Comparison of ENCODE assay signal across 9 mouse cellular contexts in the genomic region with DNA sequence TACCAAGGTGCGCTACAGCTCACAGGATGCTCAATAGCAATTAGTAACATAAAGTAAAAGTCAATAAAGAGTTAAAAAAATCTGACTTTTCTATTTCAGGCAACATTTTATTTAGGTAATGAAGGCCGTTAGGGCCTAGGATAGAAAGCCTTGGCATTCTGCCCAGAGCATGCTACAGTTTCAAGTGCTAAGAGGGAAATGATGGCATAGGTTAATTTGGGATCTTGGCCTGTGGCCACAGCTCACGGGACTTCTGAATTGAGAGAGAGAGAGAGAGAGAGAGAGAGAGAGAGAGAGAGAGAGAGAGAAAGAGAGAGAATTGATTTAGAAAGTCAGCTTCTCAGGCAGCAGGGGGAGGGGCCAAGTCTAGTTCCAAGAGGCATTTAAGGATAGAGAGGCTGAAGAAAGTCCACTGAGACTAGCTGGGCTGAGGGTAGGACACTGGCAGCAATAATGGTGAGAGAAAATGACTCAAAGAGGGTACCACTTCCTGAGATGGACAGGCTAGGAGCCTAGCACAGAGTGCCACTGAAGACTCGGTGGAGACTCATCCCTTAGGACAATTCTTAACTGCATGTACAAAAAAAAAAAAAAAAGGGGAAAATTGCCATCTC. TPM values are rescaled to one million over a fixed set of nuclear protein-coding genes. Genes with fewer than 3 reads are reported as not detected.
DNase-seq lines count a peak whose midpoint lies in the region; ATAC-seq and TF ChIP-seq lines count a peak whose summit lies in the region.
"Had no signal": no experiment of that assay in that cellular context is flagged by ENCODE, and none has a peak within 500 bp of the region (broad histone marks: within the 10 kb centered on the region; RNA-seq: fewer than 3 reads in every experiment).

No protein-coding gene starts in this region.

- H3K27ac ChIP-seq in midbrain, embryonic 11.5 days (ENCODE audit: low read depth, low read length), result no peak overlapping the region
- H3K27ac ChIP-seq in midbrain, embryonic 16.5 days (ENCODE audit: low read length), result no peak overlapping the region; the same call in 1 of the 2 replicates
- peak overlapping the region; percentile 52 for H3K27ac ChIP-seq in bone marrow macrophage, adult 2 months (ENCODE audit: insufficient read depth, low read depth, low read length)
- H3K27ac ChIP-seq in heart, embryonic 11.5 days (ENCODE audit: low read depth, low read length), result peak overlapping the region; percentile 68
- H3K27ac ChIP-seq in kidney, embryonic 16.5 days (ENCODE audit: low read length), result peak overlapping the region; percentile 34; the same call in 1 of the 2 replicates
- H3K27ac ChIP-seq: liver, embryonic 13.5 days had no signal

- no peaks in the 10 kb centered on the region for H3K36me3 ChIP-seq in midbrain, embryonic 11.5 days (ENCODE audit: control insufficient read depth, insufficient read depth, low read length)
- H3K36me3 ChIP-seq in midbrain, embryonic 16.5 days (ENCODE audit: control insufficient read depth, insufficient read depth, low read length), result no peaks in the 10 kb centered on the region
- H3K36me3 ChIP-seq in heart, embryonic 11.5 days (ENCODE audit: control insufficient read depth, insufficient read depth, low read length), result no peaks in the 10 kb centered on the region
- H3K36me3 ChIP-seq in kidney, embryonic 16.5 days (ENCODE audit: insufficient read depth, low read length), result no peaks in the 10 kb centered on the region
- H3K36me3 ChIP-seq: liver, embryonic 13.5 days had no signal

- H3K9me3 ChIP-seq in midbrain, embryonic 11.5 days (ENCODE audit: control insufficient read depth, low read length), result peaks cover 3% of the 10 kb centered on the region; the same call in 1 of the 2 replicates
- H3K9me3 ChIP-seq in midbrain, embryonic 16.5 days (replicated peaks; ENCODE audit: control insufficient read depth, low read length, poor library complexity, severe bottlenecking), result no peaks in the 10 kb centered on the region
- no peaks in the 10 kb centered on the region for H3K9me3 ChIP-seq in heart, embryonic 11.5 days (replicated peaks; ENCODE audit: control insufficient read depth, low read length)
- H3K9me3 ChIP-seq in kidney, embryonic 16.5 days (ENCODE audit: low read length), result no peaks in the 10 kb centered on the region
- H3K9me3 ChIP-seq: liver, embryonic 13.5 days had no signal

- H3K27me3 ChIP-seq in midbrain, embryonic 11.5 days (ENCODE audit: control insufficient read depth, insufficient read depth, low read length), result no peaks in the 10 kb centered on the region
- H3K27me3 ChIP-seq in midbrain, embryonic 16.5 days (ENCODE audit: control insufficient read depth, insufficient read depth, low read depth, low read length), result no peaks in the 10 kb centered on the region
- H3K27me3 ChIP-seq in heart, embryonic 11.5 days (ENCODE audit: control insufficient read depth, insufficient read depth, low read length), result no peaks in the 10 kb centered on the region
- no peaks in the 10 kb centered on the region for H3K27me3 ChIP-seq in kidney, embryonic 16.5 days (ENCODE audit: insufficient read depth, low read length)
- H3K27me3 ChIP-seq: liver, embryonic 13.5 days had no signal

- ATAC-seq in midbrain, embryonic 11.5 days (ENCODE audit: low FRiP score), result no peak
- ATAC-seq in midbrain, embryonic 16.5 days, result no peak; the same call in 1 of the 2 replicates
- peak; percentile 65; the same call in 1 of the 2 replicates for ATAC-seq in heart, embryonic 11.5 days (replicated peaks; ENCODE audit: insufficient number of reproducible peaks, low FRiP score, low TSS enrichment)
- ATAC-seq in kidney, embryonic 16.5 days (ENCODE audit: low FRiP score, low TSS enrichment), result peak; percentile 74
- no peak for ATAC-seq in activated CD4-positive, CD25-positive, alpha-beta regulatory T cell, adult 4 months

- TF ChIP-seq POLR2A in bone marrow macrophage, adult 2 months (IDR thresholded peaks at IDR 0.05; ENCODE audit: borderline replicate concordance, low read depth, low read length), result no peak

- H3K9ac ChIP-seq in midbrain, embryonic 11.5 days (ENCODE audit: low read length), result no peak overlapping the region
- no peak overlapping the region for H3K9ac ChIP-seq in midbrain, embryonic 16.5 days (ENCODE audit: low read depth, low read length)
- H3K9ac ChIP-seq in heart, embryonic 11.5 days (ENCODE audit: low read depth, low read length), result no peak overlapping the region
- no peak overlapping the region for H3K9ac ChIP-seq in kidney, embryonic 16.5 days (replicated peaks; ENCODE audit: low read length)
- H3K9ac ChIP-seq: liver, embryonic 13.5 days had no signal

- no peak overlapping the region for H3K4me2 ChIP-seq in midbrain, embryonic 11.5 days
- H3K4me2 ChIP-seq in midbrain, embryonic 16.5 days (ENCODE audit: low read length), result no peak overlapping the region
- no peak overlapping the region for H3K4me2 ChIP-seq in heart, embryonic 11.5 days
- no peak overlapping the region; the same call in 1 of the 2 replicates for H3K4me2 ChIP-seq in kidney, embryonic 16.5 days (replicated peaks; ENCODE audit: low read depth, low read length)
- H3K4me2 ChIP-seq: liver, embryonic 13.5 days had no signal

- H3K4me3 ChIP-seq in midbrain, embryonic 11.5 days (ENCODE audit: low read depth, low read length), result no peak overlapping the region
- H3K4me3 ChIP-seq in midbrain, embryonic 16.5 days (ENCODE audit: low read depth, low read length), result no peak overlapping the region
- no peak overlapping the region for H3K4me3 ChIP-seq in bone marrow macrophage, adult 2 months (ENCODE audit: insufficient read depth, low read length)
- no peak overlapping the region for H3K4me3 ChIP-seq in heart, embryonic 11.5 days (ENCODE audit: low read depth, low read length)
- H3K4me3 ChIP-seq in kidney, embryonic 16.5 days (ENCODE audit: low read length), result no peak overlapping the region
- H3K4me3 ChIP-seq: liver, embryonic 13.5 days had no signal

- WGBS in midbrain, embryonic 11.5 days, result 77% methylated on average over 4 of the region's 4 CpGs
- 41% methylated on average over 4 of the region's 4 CpGs for WGBS in midbrain, embryonic 16.5 days
- WGBS in heart, embryonic 11.5 days (ENCODE audit: insufficient replicate concordance), result 43% methylated on average over 4 of the region's 4 CpGs
- 27% methylated on average over 4 of the region's 4 CpGs for WGBS in kidney, embryonic 16.5 days

- H3K4me1 ChIP-seq in midbrain, embryonic 11.5 days (ENCODE audit: control insufficient read depth, insufficient read depth, low read length), result peaks cover 3% of the 10 kb centered on the region; the same call in 1 of the 2 replicates
- H3K4me1 ChIP-seq in midbrain, embryonic 16.5 days (ENCODE audit: control insufficient read depth, insufficient read depth, low read length), result peaks cover 7% of the 10 kb centered on the region
- H3K4me1 ChIP-seq in bone marrow macrophage, adult 2 months (ENCODE audit: control insufficient read depth, insufficient read depth, low read length), result peaks cover 29% of the 10 kb centered on the region
- H3K4me1 ChIP-seq in heart, embryonic 11.5 days (ENCODE audit: control insufficient read depth, insufficient read depth, low read length), result peaks cover 18% of the 10 kb centered on the region
- peaks cover 23% of the 10 kb centered on the region for H3K4me1 ChIP-seq in kidney, embryonic 16.5 days (ENCODE audit: insufficient read depth, low read length)

- peak; percentile 65 for DNase-seq in midbrain, embryonic 11.5 days (ENCODE audit: low spot score, missing footprints)
- peak; percentile 18 for DNase-seq in ovary, postnatal 10 days (ENCODE audit: low spot score)
- DNase-seq in thymus, postnatal 4 days, result no peak
- DNase-seq: liver, embryonic 13.5 days had no signal

- TF ChIP-seq CTCF in bone marrow macrophage, adult 2 months (IDR thresholded peaks at IDR 0.05; ENCODE audit: low read depth, low read length), result no peak

RNA-seq across cellular contexts. Expression of a gene that starts 52.6 kb away (rescaled TPM):
- polyA plus RNA-seq in midbrain, embryonic 11.5 days (2014; fragmentation: Nextera tagmentation; extraction: Ambion mirVana), result 0.70 and 0.81 TPM in 2 replicates
- polyA plus RNA-seq in midbrain, embryonic 16.5 days (2015; fragmentation: Nextera tagmentation; extraction: Ambion mirVana), result 0.17 and 0.28 TPM in 2 replicates
- not detected in 2 replicates for polyA plus RNA-seq in bone marrow macrophage, adult 2 months (2012; ENCODE audit: insufficient read depth, insufficient read length, missing spikeins)
- 2.2 and 2.3 TPM in 2 replicates for polyA plus RNA-seq in heart, embryonic 11.5 days (2014; fragmentation: Nextera tagmentation; extraction: Ambion mirVana)
- polyA plus RNA-seq in kidney, embryonic 16.5 days (2015; fragmentation: Nextera tagmentation; extraction: Ambion mirVana), result 2.8 and 3.8 TPM in 2 replicates
- not detected for polyA plus RNA-seq in activated CD4-positive, CD25-positive, alpha-beta regulatory T cell, adult 4 months (2017; shearing (Covaris generic))

Comparison
In these comparisons a context has a peak if more than half of its experiments do, and no peak if none do; other contexts are left out.
1. ATAC-seq: peak in heart, embryonic 11.5 days (single experiment) and kidney, embryonic 16.5 days (single experiment); none in midbrain, embryonic 11.5 days (single experiment), midbrain, embryonic 16.5 days (single experiment) and activated CD4-positive, CD25-positive, alpha-beta regulatory T cell, adult 4 months (single experiment).
2. H3K27ac ChIP-seq: peak in bone marrow macrophage, adult 2 months (single experiment), heart, embryonic 11.5 days (single experiment) and kidney, embryonic 16.5 days (single experiment); none in midbrain, embryonic 11.5 days (single experiment) and midbrain, embryonic 16.5 days (single experiment).